Mouse (Mus musculus): ENCODE measurements around the gene Slc16a13. TPM values are rescaled to one million over a fixed set of nuclear protein-coding genes. Genes with fewer than 3 reads are reported as not detected.

Gene Slc16a13
- polyA plus RNA-seq, 1 experiment from 2014 or later: 4.5 TPM

DNA sequence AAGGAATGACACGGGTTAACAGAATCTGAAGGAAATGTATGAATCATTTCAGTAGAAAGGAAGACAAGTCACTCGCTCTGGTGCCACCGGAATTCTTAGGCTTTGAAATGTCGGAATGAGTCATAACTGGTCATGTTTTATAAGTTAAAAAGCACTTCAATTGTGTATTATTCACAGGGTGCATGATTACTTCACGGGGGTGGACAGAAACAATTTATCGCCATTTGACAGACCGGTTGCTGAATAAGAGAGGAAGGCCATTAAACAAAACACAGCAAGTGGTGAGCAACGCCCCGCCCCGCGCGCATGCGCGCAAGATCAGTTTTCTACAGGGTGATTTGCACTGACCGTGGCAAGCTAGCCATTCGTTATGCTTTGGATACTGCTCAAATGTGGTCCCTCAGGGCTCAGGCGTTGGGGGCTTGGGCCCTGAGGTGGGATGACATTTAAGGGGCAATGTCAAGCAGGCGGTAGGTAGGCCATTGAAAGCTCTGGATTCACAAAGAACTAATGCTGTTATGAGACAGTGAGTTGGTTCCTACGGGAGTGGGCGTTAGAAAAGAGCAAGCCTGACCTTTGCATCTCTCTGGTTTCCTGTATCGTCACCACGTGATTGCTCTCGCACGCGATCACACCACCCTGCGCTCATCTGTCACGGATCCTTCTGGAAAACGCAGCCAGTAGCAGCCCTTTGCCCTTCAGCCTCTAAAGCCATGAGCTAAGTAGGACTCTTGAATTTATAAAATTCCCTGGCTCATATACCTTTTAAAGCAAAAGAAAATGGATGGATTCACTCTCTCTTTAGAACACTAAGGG is 31.3 kb downstream of the Slc16a13 start:
- Histone ChIP-seq H3K4me3 (ENCODE audit: low read depth, low read length) (no peak overlapping the region), H3K4me1 (ENCODE audit: insufficient read depth, low read depth, low read length) (no peaks in the 10 kb centered on the region), H3K4me2 (replicated peaks; ENCODE audit: low read depth, low read length) (no peak overlapping the region), H3K9me3 (ENCODE audit: low read length) (no peaks in the 10 kb centered on the region), H3K27me3 (replicated peaks; ENCODE audit: insufficient read depth, low read length) (no peaks in the 10 kb centered on the region), H3K9ac (replicated peaks; ENCODE audit: low read depth) (no peak overlapping the region), H3K36me3 (ENCODE audit: insufficient read depth, low read length) (no peaks in the 10 kb centered on the region), H3K27ac (ENCODE audit: low read length) (no peak overlapping the region)
- peak; percentile 41 for DNase-seq (ENCODE audit: low spot score)
- ATAC-seq: peak; percentile 47
- TF ChIP-seq EP300 (IDR thresholded peaks at IDR 0.05) (no peak), CTCF (IDR thresholded peaks at IDR 0.05) (no peak)
- WGBS: 74% methylated on average over 28 of the region's 28 CpGs

DNA sequence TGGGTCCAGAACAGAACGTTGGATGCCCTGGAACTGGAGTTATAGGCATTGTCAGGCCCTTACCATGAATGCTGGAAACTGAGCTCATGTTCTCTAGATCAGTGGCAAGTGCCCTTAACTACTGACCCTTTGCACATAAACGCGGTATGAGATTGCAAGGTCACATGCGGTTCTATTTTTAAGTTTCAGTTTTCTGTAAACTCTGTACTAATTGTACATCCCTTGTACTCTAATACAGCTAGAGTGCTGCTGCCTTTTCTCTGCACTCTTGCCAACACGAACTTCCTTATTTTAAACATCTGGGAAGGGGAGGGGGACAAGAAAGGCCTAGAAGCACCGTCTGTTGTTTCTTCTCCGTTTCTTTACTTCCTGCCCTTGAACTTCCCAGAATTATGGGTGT is 35.7 kb downstream of the Slc16a13 start:
- no peaks in the 10 kb centered on the region for H3K27me3 ChIP-seq (replicated peaks; ENCODE audit: insufficient read depth, low read length)
- H3K9me3 ChIP-seq (ENCODE audit: low read length): no peaks in the 10 kb centered on the region
- no peak for ATAC-seq

GRCm38 (mm10) chr11:70180496-70180895 is 40.4 kb downstream of the Slc16a13 start:
- Histone ChIP-seq H3K36me3 (ENCODE audit: insufficient read depth, low read length) (no peaks in the 10 kb centered on the region), H3K4me2 (replicated peaks; ENCODE audit: low read depth, low read length) (no peak overlapping the region), H3K4me3 (ENCODE audit: low read depth, low read length) (no peak overlapping the region), H3K9me3 (ENCODE audit: low read length) (no peaks in the 10 kb centered on the region), H3K27me3 (replicated peaks; ENCODE audit: insufficient read depth, low read length) (no peaks in the 10 kb centered on the region), H3K27ac (ENCODE audit: low read length) (no peak overlapping the region), H3K9ac (replicated peaks; ENCODE audit: low read depth) (no peak overlapping the region), H3K4me1 (ENCODE audit: insufficient read depth, low read depth, low read length) (no peaks in the 10 kb centered on the region)
- TF ChIP-seq CTCF (IDR thresholded peaks at IDR 0.05) (no peak), EP300 (IDR thresholded peaks at IDR 0.05) (no peak)
- DNase-seq (ENCODE audit: low spot score): no peak
- ATAC-seq: no peak
- 97% methylated on average over 4 of the region's 4 CpGs for WGBS

More for the DNA sequence above, 35.7 kb downstream of the Slc16a13 start:
- H3K4me2 ChIP-seq (replicated peaks; ENCODE audit: low read depth, low read length): no peak overlapping the region
- no peak overlapping the region for H3K27ac ChIP-seq (ENCODE audit: low read length)
- H3K9ac ChIP-seq (replicated peaks; ENCODE audit: low read depth): no peak overlapping the region
- H3K36me3 ChIP-seq (ENCODE audit: insufficient read depth, low read length): no peaks in the 10 kb centered on the region
- peak; percentile 44 for DNase-seq (ENCODE audit: low spot score)
- TF ChIP-seq CTCF (IDR thresholded peaks at IDR 0.05) (no peak), EP300 (IDR thresholded peaks at IDR 0.05) (no peak)
- 33% methylated on average over 7 of the region's 7 CpGs for WGBS
- no peak overlapping the region for H3K4me3 ChIP-seq (ENCODE audit: low read depth, low read length)
- no peaks in the 10 kb centered on the region for H3K4me1 ChIP-seq (ENCODE audit: insufficient read depth, low read depth, low read length)

DNA sequence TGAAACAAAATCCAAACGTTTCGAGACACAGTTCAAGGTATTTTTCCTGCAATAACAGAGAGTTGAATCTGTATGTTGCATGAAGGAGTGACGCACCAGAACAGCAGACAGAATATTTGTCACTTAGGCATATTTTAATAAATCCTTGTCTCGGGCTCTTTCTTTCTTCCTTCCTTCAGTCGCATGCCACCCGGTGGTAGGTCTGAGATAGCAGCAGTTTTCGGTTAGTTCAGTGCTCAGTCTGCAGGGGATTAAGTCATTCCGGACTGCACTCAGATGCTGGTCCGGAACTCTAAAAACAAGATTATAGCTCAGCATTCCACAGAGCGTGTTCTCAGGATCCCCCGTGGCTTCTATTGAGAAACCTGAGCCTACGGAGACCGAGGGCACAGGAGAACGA is 41.5 kb downstream of the Slc16a13 start:
- Histone ChIP-seq H3K36me3 (ENCODE audit: insufficient read depth, low read length) (no peaks in the 10 kb centered on the region), H3K9ac (replicated peaks; ENCODE audit: low read depth) (no peak overlapping the region), H3K4me2 (replicated peaks; ENCODE audit: low read depth, low read length) (no peak overlapping the region), H3K27me3 (replicated peaks; ENCODE audit: insufficient read depth, low read length) (no peaks in the 10 kb centered on the region), H3K9me3 (ENCODE audit: low read length) (no peaks in the 10 kb centered on the region), H3K4me3 (ENCODE audit: low read depth, low read length) (no peak overlapping the region), H3K4me1 (ENCODE audit: insufficient read depth, low read depth, low read length) (no peaks in the 10 kb centered on the region), H3K27ac (ENCODE audit: low read length) (no peak overlapping the region)
- DNase-seq (ENCODE audit: low spot score) (peak; percentile 57), ATAC-seq (no peak)
- TF ChIP-seq EP300 (IDR thresholded peaks at IDR 0.05) (no peak), CTCF (IDR thresholded peaks at IDR 0.05) (peak; percentile 72)
- WGBS: 32% methylated on average over 14 of the region's 14 CpGs

GRCm38 (mm10) chr11:70178756-70179155 is 42.1 kb downstream of the Slc16a13 start:
- ATAC-seq (no peak), DNase-seq (ENCODE audit: low spot score) (no peak)
- Histone ChIP-seq H3K9ac (replicated peaks; ENCODE audit: low read depth) (no peak overlapping the region), H3K4me1 (ENCODE audit: insufficient read depth, low read depth, low read length) (no peaks in the 10 kb centered on the region), H3K27me3 (replicated peaks; ENCODE audit: insufficient read depth, low read length) (no peaks in the 10 kb centered on the region), H3K4me2 (replicated peaks; ENCODE audit: low read depth, low read length) (no peak overlapping the region), H3K4me3 (ENCODE audit: low read depth, low read length) (no peak overlapping the region), H3K9me3 (ENCODE audit: low read length) (no peaks in the 10 kb centered on the region), H3K36me3 (ENCODE audit: insufficient read depth, low read length) (no peaks in the 10 kb centered on the region), H3K27ac (ENCODE audit: low read length) (no peak overlapping the region)
- no peak for TF ChIP-seq CTCF (IDR thresholded peaks at IDR 0.05)
- no peak for TF ChIP-seq EP300 (IDR thresholded peaks at IDR 0.05)
- WGBS: 74% methylated on average over 11 of the region's 11 CpGs

- no peak for TF ChIP-seq CTCF (IDR thresholded peaks at IDR 0.05)
- TF ChIP-seq EP300 (IDR thresholded peaks at IDR 0.05): no peak
These were observed 42.6 kb downstream of the Slc16a13 start for GRCm38 (mm10) chr11:70178311-70178710.

More at GRCm38 (mm10) chr11:70178311-70178710, 42.6 kb downstream of the Slc16a13 start:
- whole genome bisulfite sequencing: 77% methylated on average over 11 of the region's 11 CpGs
- ATAC-seq (no peak), DNase-seq (ENCODE audit: low spot score) (no peak)
- Histone ChIP-seq H3K9me3 (ENCODE audit: low read length) (no peaks in the 10 kb centered on the region), H3K4me1 (ENCODE audit: insufficient read depth, low read depth, low read length) (no peaks in the 10 kb centered on the region), H3K27me3 (replicated peaks; ENCODE audit: insufficient read depth, low read length) (no peaks in the 10 kb centered on the region), H3K4me3 (ENCODE audit: low read depth, low read length) (no peak overlapping the region), H3K9ac (replicated peaks; ENCODE audit: low read depth) (no peak overlapping the region), H3K4me2 (replicated peaks; ENCODE audit: low read depth, low read length) (no peak overlapping the region), H3K27ac (ENCODE audit: low read length) (no peak overlapping the region), H3K36me3 (ENCODE audit: insufficient read depth, low read length) (no peaks in the 10 kb centered on the region)

All from lung, postnatal 0 days (tissue).